ENCODE assay signal across 13 mouse cellular contexts in genomic region chr5:121112390-121112789, GRCm38 (mm10).
DNase-seq lines count a peak whose midpoint lies in the region; ATAC-seq and TF ChIP-seq lines count a peak whose summit lies in the region.
"Had no signal": no experiment of that assay in that cellular context is flagged by ENCODE, and none has a peak within 500 bp of the region (broad histone marks: within the 10 kb centered on the region; RNA-seq: fewer than 3 reads in every experiment).

No protein-coding gene starts in this region.

- DNase-seq in cerebellum, adult 2 months = no peak
- no peak for DNase-seq in cerebellum, adult 9-10 months
- DNase-seq in left cerebral cortex, adult 2 months (ENCODE audit: extremely low spot score in 1 of 2, low spot score in 2 of 2) = no peak
- DNase-seq in left cerebral cortex, postnatal 25 days (ENCODE audit: low spot score in 2 of 2) = no peak
- DNase-seq in ES-CJ7 (ENCODE audit: low read depth, low spot score) = peak; percentile 54
- no peak for DNase-seq in urinary bladder, postnatal 25 days (ENCODE audit: low spot score)
- DNase-seq: adrenal gland, adult 2 months; cerebellum, adult 8-10 months had no signal

- ATAC-seq in megakaryocyte progenitor cell, adult 5-6 weeks (replicated peaks; ENCODE audit: poor library complexity) = 0 out of 2 replicates have a peak, but pooled peaks have one; percentile 46
- no peak for ATAC-seq in erythroid progenitor cell, adult 5-6 weeks (replicated peaks; ENCODE audit: low FRiP score, poor library complexity, severe bottlenecking)
- ATAC-seq: intestine, embryonic 15.5 days had no signal

- H3K27ac ChIP-seq in cerebellum, adult 2 months (ENCODE audit: insufficient read depth, low read length) = no peak overlapping the region
- H3K27ac ChIP-seq in left cerebral cortex, adult 2 months = peak overlapping the region; percentile 82
- H3K27ac ChIP-seq: forebrain, embryonic 10.5 days; intestine, embryonic 15.5 days had no signal

- peak; percentile 37; the same call in 1 of the 2 replicates for TF ChIP-seq CTCF in cerebellum, adult 2 months (IDR thresholded peaks at IDR 0.05; ENCODE audit: borderline replicate concordance, insufficient read depth, low read depth, low read length)
- peak; percentile 31 for TF ChIP-seq CTCF in left cerebral cortex, adult 2 months (IDR thresholded peaks at IDR 0.05)

- no peaks in the 10 kb centered on the region for H3K27me3 ChIP-seq in cerebellum, adult 2 months (ENCODE audit: control insufficient read depth, insufficient read depth, low read length)
- H3K27me3 ChIP-seq: heart, embryonic 12.5 days; intestine, embryonic 15.5 days had no signal

- H3K4me1 ChIP-seq in cerebellum, adult 2 months (ENCODE audit: control insufficient read depth, insufficient read depth, low read length) = peaks cover 35% of the 10 kb centered on the region
- H3K4me1 ChIP-seq: intestine, embryonic 15.5 days had no signal

- intact Hi-C loops in left cerebral cortex, adult 2 months (cut with DNase I) = no loop called here
- intact Hi-C loops in left cerebral cortex, postnatal 25 days (cut with DNase I) = no loop called here

- H3K4me3 ChIP-seq in cerebellum, adult 2 months (replicated peaks; ENCODE audit: insufficient read depth, low read depth, low read length) = no peak overlapping the region
- H3K4me3 ChIP-seq in left cerebral cortex, adult 2 months = no peak overlapping the region
- H3K4me3 ChIP-seq: forebrain, embryonic 10.5 days; heart, embryonic 12.5 days; intestine, embryonic 15.5 days had no signal

- TF ChIP-seq POLR2A in cerebellum, adult 2 months (IDR thresholded peaks at IDR 0.05; ENCODE audit: borderline replicate concordance, insufficient read depth, low read length) = no peak

- WGBS in cerebellum, adult 2 months = 52% methylated on average over 5 of the region's 5 CpGs
